In genomic region chr2:156179046-156179795, GRCm38 (mm10) we compare ENCODE assay signal across 8 mouse cellular contexts. TPM values are rescaled to one million over a fixed set of nuclear protein-coding genes. Genes with fewer than 3 reads are reported as not detected.
DNase-seq lines count a peak whose midpoint lies in the region; ATAC-seq lines count a peak whose summit lies in the region.

No protein-coding gene starts in this region.

- no peaks in the 10 kb centered on the region for H3K9me3 ChIP-seq in hindbrain, embryonic 15.5 days

- peak overlapping the region; percentile 89 for H3K9ac ChIP-seq in hindbrain, embryonic 15.5 days

- H3K4me1 ChIP-seq in hindbrain, embryonic 15.5 days (replicated peaks) = peaks cover 39% of the 10 kb centered on the region

- peak overlapping the region; percentile 88 for H3K4me3 ChIP-seq in hindbrain, embryonic 15.5 days

- peak overlapping the region; percentile 98 for H3K27ac ChIP-seq in hindbrain, embryonic 15.5 days (replicated peaks)

- peak overlapping the region; percentile 77 for H3K4me2 ChIP-seq in hindbrain, embryonic 15.5 days

- WGBS in hindbrain, embryonic 15.5 days = 1% methylated on average over 47 of the region's 47 CpGs

- DNase-seq in R1 (ENCODE audit: low read depth, low spot score) = peak; percentile 82
- DNase-seq in cerebellum, postnatal 25 days = peak; percentile 84 to 85
- DNase-seq in frontal cortex, postnatal 36 days (ENCODE audit: low spot score in 2 of 2) = peak; percentile 68 to 77
- DNase-seq in left cerebral cortex, postnatal 10 days (ENCODE audit: extremely low spot score in 1 of 2, low spot score in 2 of 2) = peak; percentile 61 to 91
- peak; percentile 87 for DNase-seq in right cerebral cortex, postnatal 10 days (ENCODE audit: low spot score in 2 of 2)
- DNase-seq in urinary bladder, postnatal 36 days (ENCODE audit: low spot score in 2 of 2) = peak; percentile 66 to 76

- ATAC-seq in hindbrain, embryonic 15.5 days (ENCODE audit: low FRiP score, low read depth) = peak; percentile 14
- peak; percentile 55 for ATAC-seq in megakaryocyte progenitor cell, adult 5-6 weeks (replicated peaks; ENCODE audit: poor library complexity)

- intact Hi-C loops in left cerebral cortex, postnatal 10 days (cut with DNase I) = loop anchor here (5.0 kb wide), 1 partner anchor 98 kb away; no protein-coding TSS in a partner anchor

- H3K27me3 ChIP-seq in hindbrain, embryonic 15.5 days = no peaks in the 10 kb centered on the region

- peaks cover 25% of the 10 kb centered on the region for H3K36me3 ChIP-seq in hindbrain, embryonic 15.5 days

RNA-seq across cellular contexts. Expression of gene Rbm39, which starts 0.8 kb away (rescaled TPM):
- 414 and 423 TPM in 2 replicates for polyA plus RNA-seq in hindbrain, embryonic 15.5 days (2015; fragmentation: Nextera tagmentation; extraction: Ambion mirVana)
- 100 to 1,000 TPM; 273 to 301 TPM for total RNA-seq in left cerebral cortex, postnatal 10 days (2021)
- total RNA-seq in megakaryocyte progenitor cell, adult 5-6 weeks (2015) = 515 and 549 TPM in 2 replicates
- 502 and 605 TPM in 2 replicates for total RNA-seq in megakaryocyte progenitor cell, adult 5-6 weeks (2017)

RNA-seq across cellular contexts. Expression of gene Phf20, which starts 17.0 kb away (rescaled TPM):
- polyA plus RNA-seq in hindbrain, embryonic 15.5 days (2015; fragmentation: Nextera tagmentation; extraction: Ambion mirVana) = 111 and 112 TPM in 2 replicates
- total RNA-seq in left cerebral cortex, postnatal 10 days (2021) = 10 to 100 TPM; 66.0 to 66.6 TPM
- 42.8 and 46.8 TPM in 2 replicates for total RNA-seq in megakaryocyte progenitor cell, adult 5-6 weeks (2015)
- total RNA-seq in megakaryocyte progenitor cell, adult 5-6 weeks (2017) = 53.8 and 61.2 TPM in 2 replicates

RNA-seq across cellular contexts. Expression of gene Nfs1, which starts 35.2 kb away (rescaled TPM):
- 33.9 and 35.2 TPM in 2 replicates for polyA plus RNA-seq in hindbrain, embryonic 15.5 days (2015; fragmentation: Nextera tagmentation; extraction: Ambion mirVana)
- 10 to 100 TPM; 30.7 to 31.5 TPM for total RNA-seq in left cerebral cortex, postnatal 10 days (2021)
- total RNA-seq in megakaryocyte progenitor cell, adult 5-6 weeks (2015) = 54.3 and 71.4 TPM in 2 replicates
- 32.4 and 35.0 TPM in 2 replicates for total RNA-seq in megakaryocyte progenitor cell, adult 5-6 weeks (2017)

RNA-seq across cellular contexts. Expression of gene Romo1, which starts 35.4 kb away (rescaled TPM):
- 439 and 455 TPM in 2 replicates for polyA plus RNA-seq in hindbrain, embryonic 15.5 days (2015; fragmentation: Nextera tagmentation; extraction: Ambion mirVana)
- total RNA-seq in left cerebral cortex, postnatal 10 days (2021) = 100 to 1,000 TPM; 216 to 223 TPM
- 104 and 134 TPM in 2 replicates for total RNA-seq in megakaryocyte progenitor cell, adult 5-6 weeks (2015)
- 13.2 and 27.2 TPM in 2 replicates for total RNA-seq in megakaryocyte progenitor cell, adult 5-6 weeks (2017)

RNA-seq across cellular contexts. Expression of gene Gm28036, which starts 52.3 kb away (rescaled TPM):
- 16.0 and 19.6 TPM in 2 replicates for polyA plus RNA-seq in hindbrain, embryonic 15.5 days (2015; fragmentation: Nextera tagmentation; extraction: Ambion mirVana)
- 10 to 100 TPM; 23.4 to 28.0 TPM for total RNA-seq in left cerebral cortex, postnatal 10 days (2021)
- 1.6 and 6.4 TPM in 2 replicates for total RNA-seq in megakaryocyte progenitor cell, adult 5-6 weeks (2015)
- total RNA-seq in megakaryocyte progenitor cell, adult 5-6 weeks (2017) = 23.1 and 25.5 TPM in 2 replicates

Comparison
In these comparisons a context has a peak if more than half of its experiments do, and no peak if none do; other contexts are left out.
1. Peak in every context shown above with its lines: DNase-seq, ATAC-seq, H3K4me3 ChIP-seq and H3K27ac ChIP-seq.